Mouse (Mus musculus) ES-E14 (cell line): ENCODE data around the gene Cmss1.

ENCODE experiments used
- CHD2 ChIP-seq: IDR thresholded peaks from 2 replicates; pipeline ENCODE4 v1.6.1; 2014; ENCODE audit warnings: mild to moderate bottlenecking, low read depth, low read length, inconsistent platforms
- HCFC1 ChIP-seq: IDR thresholded peaks from 2 replicates; pipeline ENCODE4 v1.6.1; 2012; ENCODE audit warnings: low read length, inconsistent platforms, borderline replicate concordance; ENCODE audit not compliant: insufficient read depth
- MAFK ChIP-seq: IDR thresholded peaks from 2 replicates; pipeline ENCODE4 v1.6.1; 2014; ENCODE audit warnings: mild to moderate bottlenecking, low read depth, low read length, inconsistent platforms; ENCODE audit not compliant: insufficient read depth
- ZC3H11A ChIP-seq: IDR thresholded peaks from 2 replicates; pipeline ENCODE4 v1.6.1; 2012; ENCODE audit warnings: low read depth, mild to moderate bottlenecking, inconsistent platforms, low read length, borderline replicate concordance
- ZNF384 ChIP-seq: IDR thresholded peaks from 2 replicates; pipeline ENCODE4 v1.6.1; 2012; ENCODE audit warnings: low read depth, low read length, inconsistent platforms

GRCm38 (mm10) chr16:57398387-57399214 lies 208.1 kb downstream of the Cmss1 start:
- TF ChIP-seq MAFK (no peak), CHD2 (no peak), HCFC1 (no peak), ZNF384 (no peak), ZC3H11A (no peak)
